Mouse (Mus musculus) ES-E14 (cell line): ENCODE measurements at regions not wholly inside any gene's neighbourhood (a gene's known extent, or its start where the extent isn't known, plus 50 kb on each side); places are given as distances from the start of the nearest gene placed in this dataset.

Source experiments
- DNase-seq: peaks from one replicate; pipeline ENCODE4 v3.0.0-alpha.2; 2013; ENCODE audit warnings: low read depth, low spot score
- H3K27ac ChIP-seq: 2 replicates; pipeline ENCODE4 v1.5.1; 2012; ENCODE audit warnings: low read depth, mild to moderate bottlenecking, low read length, moderate library complexity, mixed read lengths; ENCODE audit not compliant: poor library complexity, insufficient read depth, severe bottlenecking
- H3K36me3 ChIP-seq: 2 replicates; pipeline ENCODE4 v1.6.1; 2012; ENCODE audit warnings: mild to moderate bottlenecking, low read length, moderate library complexity, mixed read lengths; ENCODE audit not compliant: control insufficient read depth, poor library complexity, insufficient read depth, severe bottlenecking
- H3K4me1 ChIP-seq, 2 experiments: fragments of 150-350 bp in 1 of 2; sonication (generic) in 1 of 2; 2 replicates each; pipeline ENCODE4 v1.6.1; 2012; ENCODE audit warnings: low read length in 2 of 2, mild to moderate bottlenecking in 1 of 2, mixed read lengths in 1 of 2; ENCODE audit not compliant: control insufficient read depth in 2 of 2, insufficient read depth in 2 of 2, poor library complexity in 1 of 2
- H3K4me3 ChIP-seq, 2 experiments: fragments of 150-350 bp in 1 of 2; sonication (generic) in 1 of 2; 2 replicates each; pipeline ENCODE4 v1.5.1; 2012; ENCODE audit warnings: low read length in 2 of 2, low read depth in 1 of 2, mild to moderate bottlenecking in 1 of 2, mixed read lengths in 1 of 2; ENCODE audit not compliant: insufficient read depth in 1 of 2, poor library complexity in 1 of 2, severe bottlenecking in 1 of 2
- H3K9ac ChIP-seq: 2 replicates; pipeline ENCODE4 v1.6.1; 2012; ENCODE audit warnings: low read depth, mild to moderate bottlenecking, low read length, mixed read lengths; ENCODE audit not compliant: poor library complexity, insufficient read depth, severe bottlenecking
- H3K9me3 ChIP-seq: fragments of 150-350 bp; sonication (generic); 2 replicates; pipeline ENCODE4 v1.6.1; 2012; ENCODE audit warnings: low read depth, mild to moderate bottlenecking, low read length; ENCODE audit not compliant: control insufficient read depth, insufficient read depth
- CHD2 ChIP-seq: IDR thresholded peaks from 2 replicates; pipeline ENCODE4 v1.6.1; 2014; ENCODE audit warnings: mild to moderate bottlenecking, low read depth, low read length, inconsistent platforms
- HCFC1 ChIP-seq: IDR thresholded peaks from 2 replicates; pipeline ENCODE4 v1.6.1; 2012; ENCODE audit warnings: low read length, inconsistent platforms, borderline replicate concordance; ENCODE audit not compliant: insufficient read depth
- MAFK ChIP-seq: IDR thresholded peaks from 2 replicates; pipeline ENCODE4 v1.6.1; 2014; ENCODE audit warnings: mild to moderate bottlenecking, low read depth, low read length, inconsistent platforms; ENCODE audit not compliant: insufficient read depth
- ZC3H11A ChIP-seq: IDR thresholded peaks from 2 replicates; pipeline ENCODE4 v1.6.1; 2012; ENCODE audit warnings: low read depth, mild to moderate bottlenecking, inconsistent platforms, low read length, borderline replicate concordance
- ZNF384 ChIP-seq: IDR thresholded peaks from 2 replicates; pipeline ENCODE4 v1.6.1; 2012; ENCODE audit warnings: low read depth, low read length, inconsistent platforms
- in situ Hi-C, 2 experiments: fragments of 600-800 bp; cut with MboI; formaldehyde crosslinking; loops; one replicate each; pipeline ENCODE4 v1.15.1; 2025; ENCODE audit warnings: low sequenced_read_pairs in 2 of 2, inconsistent platforms in 1 of 2; ENCODE audit not compliant: unreplicated experiment in 2 of 2

DNA sequence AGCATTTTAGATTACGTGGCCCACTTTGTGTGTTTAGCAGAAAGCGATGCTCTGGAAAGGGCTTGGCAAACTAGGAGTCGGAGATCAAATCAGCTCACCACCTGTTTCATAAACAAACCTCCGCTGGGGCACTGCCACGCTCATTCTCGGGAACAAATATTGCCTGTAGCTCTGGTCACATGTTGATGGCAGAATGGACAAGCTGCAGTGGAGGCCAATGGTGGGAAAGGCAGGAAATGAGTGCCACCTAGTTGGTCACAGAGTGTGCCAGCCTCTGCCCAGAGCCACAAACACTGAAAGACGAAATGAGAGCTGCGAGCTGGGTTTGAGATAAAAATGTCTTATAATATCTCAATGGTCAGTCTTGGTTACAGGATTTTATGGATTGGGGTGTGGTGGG, 259.2 kb upstream of the Csf3r start:
- no peak overlapping the region for H3K27ac ChIP-seq
- TF ChIP-seq MAFK = no peak
- TF ChIP-seq ZC3H11A = no peak
- no peak for TF ChIP-seq ZNF384
- no peak for TF ChIP-seq HCFC1
- no peak for TF ChIP-seq CHD2
- H3K9me3 ChIP-seq = no peaks in the 10 kb centered on the region
- in situ Hi-C loops = no loop called here
- no peaks in the 10 kb centered on the region for H3K4me1 ChIP-seq
- H3K9ac ChIP-seq = no peak overlapping the region
- no peak for DNase-seq
- no peak overlapping the region for H3K4me3 ChIP-seq
- H3K36me3 ChIP-seq = no peaks in the 10 kb centered on the region

DNA sequence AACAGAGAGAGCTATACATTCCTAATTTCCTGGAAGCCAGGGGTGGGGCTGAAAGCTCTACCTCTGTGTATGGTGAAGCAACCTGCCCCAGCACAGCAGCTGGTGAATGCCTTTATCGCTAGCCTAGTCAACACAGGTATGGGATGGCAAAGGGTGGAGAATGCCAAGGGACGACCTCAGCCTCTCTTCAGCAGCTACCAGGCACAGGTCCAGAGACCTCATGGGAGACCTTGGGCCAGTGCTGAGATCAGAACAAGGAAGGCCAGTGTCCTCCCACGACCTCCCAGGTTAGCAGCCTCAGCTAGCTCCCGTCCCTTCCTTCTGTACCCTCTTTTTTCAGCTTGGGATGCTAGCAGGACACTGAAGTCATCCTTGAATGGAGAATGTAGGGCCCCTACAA, 247.2 kb upstream of the Csf3r start:
- Histone ChIP-seq H3K4me3 (no peak overlapping the region), H3K9ac (no peak overlapping the region), H3K4me1 (no peaks in the 10 kb centered on the region), H3K27ac (no peak overlapping the region), H3K36me3 (no peaks in the 10 kb centered on the region), H3K9me3 (no peaks in the 10 kb centered on the region)
- TF ChIP-seq ZC3H11A (no peak), HCFC1 (no peak), CHD2 (no peak), MAFK (no peak), ZNF384 (no peak)
- in situ Hi-C loops = no loop called here
- DNase-seq = no peak

DNA sequence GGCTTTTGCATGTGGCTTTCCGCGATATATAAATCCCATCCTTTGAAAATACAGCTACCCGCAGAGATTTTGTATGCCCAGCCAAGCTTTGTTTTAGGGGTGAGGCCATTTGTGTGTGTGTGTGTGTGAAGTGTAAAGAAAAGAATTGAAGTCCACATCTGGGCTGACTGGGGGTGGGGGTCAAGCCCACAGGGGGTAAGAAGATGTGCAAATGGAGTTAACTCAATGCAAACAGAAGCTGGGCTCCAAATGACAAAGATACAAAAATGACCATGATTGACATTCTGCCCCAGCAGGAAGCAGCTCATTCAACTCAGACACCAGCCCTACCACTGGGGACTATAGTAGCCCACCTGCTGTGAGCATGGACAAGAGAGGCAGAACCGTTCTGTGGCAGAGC, 244.2 kb upstream of the Csf3r start:
- H3K27ac ChIP-seq = no peak overlapping the region
- H3K9ac ChIP-seq = no peak overlapping the region
- in situ Hi-C loops = no loop called here

DNA sequence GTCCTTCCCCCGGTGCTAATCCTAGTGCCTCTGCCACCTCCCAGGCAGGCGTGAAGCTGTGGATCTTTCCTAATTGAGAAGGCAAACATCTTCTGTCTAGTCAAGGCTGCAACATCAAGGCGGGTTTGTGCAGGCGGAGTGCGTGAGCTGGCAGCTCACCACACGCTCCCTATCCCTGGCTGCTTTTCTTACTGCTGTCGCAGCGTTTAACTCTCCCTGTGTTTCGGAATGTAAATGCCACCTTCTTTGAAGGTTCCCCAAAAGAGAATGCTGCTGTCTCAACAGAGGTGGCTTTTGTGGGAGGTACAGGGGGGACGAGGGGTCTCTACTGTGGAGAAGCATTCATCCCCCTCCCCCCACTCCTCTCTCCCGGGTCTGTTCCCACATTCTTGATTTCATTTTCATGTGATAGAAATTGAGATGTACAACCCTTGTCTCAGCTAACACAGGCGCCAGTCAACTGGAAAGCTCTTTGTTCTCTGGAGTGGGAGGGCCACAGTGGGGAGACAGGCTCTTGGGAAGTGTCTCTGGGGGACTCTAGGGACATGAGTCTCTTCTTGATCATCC, 243.3 kb upstream of the Csf3r start:
- Histone ChIP-seq H3K4me3 (no peak overlapping the region), H3K9ac (no peak overlapping the region), H3K27ac (no peak overlapping the region), H3K4me1 (no peaks in the 10 kb centered on the region), H3K36me3 (no peaks in the 10 kb centered on the region), H3K9me3 (no peaks in the 10 kb centered on the region)
- no peak for DNase-seq
- TF ChIP-seq MAFK (no peak), ZNF384 (no peak), HCFC1 (no peak), CHD2 (no peak), ZC3H11A (no peak)
- in situ Hi-C loops = no loop called here

More for the DNA sequence above, 244.2 kb upstream of the Csf3r start:
- DNase-seq = no peak
- H3K36me3 ChIP-seq = no peaks in the 10 kb centered on the region
- TF ChIP-seq MAFK (no peak), ZC3H11A (no peak), HCFC1 (no peak), ZNF384 (no peak), CHD2 (no peak)
- no peak overlapping the region for H3K4me3 ChIP-seq
- no peaks in the 10 kb centered on the region for H3K4me1 ChIP-seq
- H3K9me3 ChIP-seq = no peaks in the 10 kb centered on the region

DNA sequence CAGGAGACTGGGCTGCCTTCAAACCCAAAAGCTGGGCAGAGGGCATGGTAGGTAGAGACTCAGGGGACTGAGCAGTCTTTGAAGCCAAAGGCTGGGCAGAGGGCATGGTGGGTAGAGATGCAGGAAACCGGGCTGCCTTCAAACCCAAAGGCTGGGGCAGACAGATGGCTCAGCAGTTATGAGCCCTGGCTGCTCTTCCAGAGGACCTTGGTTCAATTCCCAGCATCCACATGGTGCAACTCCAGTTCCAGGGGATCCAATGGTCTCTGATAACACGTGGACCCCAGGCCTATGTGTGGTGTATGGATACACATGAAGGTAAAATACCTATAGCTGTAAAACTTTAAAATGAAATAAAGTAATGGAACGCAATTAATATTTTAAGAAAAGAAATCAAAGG, 242.0 kb upstream of the Csf3r start:
- Histone ChIP-seq H3K36me3 (no peaks in the 10 kb centered on the region), H3K9me3 (no peaks in the 10 kb centered on the region), H3K4me1 (no peaks in the 10 kb centered on the region), H3K27ac (no peak overlapping the region), H3K9ac (no peak overlapping the region), H3K4me3 (no peak overlapping the region)
- TF ChIP-seq MAFK (no peak), CHD2 (no peak), HCFC1 (no peak)
- DNase-seq = no peak
- in situ Hi-C loops = no loop called here
